Mouse (Mus musculus): ENCODE results near the gene Gli3. TPM values are rescaled to one million over a fixed set of nuclear protein-coding genes. Genes with fewer than 3 reads are reported as not detected.

The Gli3 gene
- polyA plus RNA-seq, 1 experiment from 2014 or later = 13.7 TPM

DNA sequence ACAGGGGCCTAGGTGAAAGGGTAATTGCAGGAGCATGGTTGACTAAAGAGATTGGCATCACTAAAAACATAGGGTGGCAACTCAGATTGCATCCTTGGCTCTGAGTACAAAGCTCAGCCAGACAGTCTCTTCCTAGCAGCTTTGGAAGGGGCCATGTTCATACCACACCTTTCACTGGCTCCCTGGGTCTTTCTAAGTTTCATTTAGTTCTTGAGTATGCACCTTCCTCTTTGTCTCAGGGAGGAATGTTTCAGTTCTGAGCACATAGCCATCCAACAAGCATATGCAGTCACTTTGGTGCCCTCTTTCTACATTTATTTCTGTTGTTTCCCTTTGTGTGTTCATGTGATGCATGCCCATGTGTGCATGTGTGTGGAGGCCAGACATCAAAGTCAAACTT is 212.4 kb downstream of the Gli3 start:
- Histone ChIP-seq H3K4me3 (replicated peaks) (no peak overlapping the region), H3K4me1 (peaks cover 5% of the 10 kb centered on the region; the same call in 1 of the 2 replicates), H3K4me2 (no peak overlapping the region), H3K36me3 (0 out of 2 replicates have a peak, but pooled peaks cover 3% of the 10 kb centered on the region), H3K9me3 (replicated peaks) (no peaks in the 10 kb centered on the region), H3K27me3 (no peaks in the 10 kb centered on the region), H3K9ac (no peak overlapping the region), H3K27ac (no peak overlapping the region)
- no peak for ATAC-seq (replicated peaks; ENCODE audit: low FRiP score)

DNA sequence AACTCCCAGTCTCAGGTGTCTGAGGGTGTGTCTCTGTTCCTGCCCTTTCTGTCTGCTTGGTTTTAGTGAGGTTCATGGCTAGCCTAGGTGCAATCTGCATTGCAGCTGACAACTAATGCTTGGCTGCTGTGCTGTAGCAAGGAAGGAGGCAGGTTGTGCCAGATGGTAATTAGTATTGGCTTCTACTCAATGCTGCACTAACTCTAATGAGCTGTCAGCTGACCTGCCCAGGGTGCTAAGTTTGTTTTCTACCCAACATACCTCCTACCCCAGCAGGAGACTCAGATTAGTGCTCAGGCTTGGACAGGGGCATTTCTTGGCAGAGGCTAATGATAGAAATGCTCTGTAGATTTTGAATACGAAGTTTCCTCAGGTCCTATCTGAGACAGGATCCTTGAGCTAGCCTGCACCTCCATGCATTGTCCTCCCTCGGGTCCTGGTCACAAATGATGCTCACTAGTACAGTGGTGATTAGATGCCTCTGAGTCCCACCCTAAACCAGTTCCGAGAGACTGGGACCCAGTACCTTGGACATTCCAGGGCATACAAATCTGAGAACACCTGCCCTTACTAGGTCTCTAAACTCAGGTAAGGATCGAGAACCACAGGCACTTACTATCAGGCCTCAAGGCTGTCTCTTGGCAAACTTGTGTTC is 214.2 kb downstream of the Gli3 start:
- Histone ChIP-seq H3K4me2 (no peak overlapping the region), H3K4me3 (replicated peaks) (no peak overlapping the region), H3K9ac (no peak overlapping the region), H3K4me1 (no peaks in the 10 kb centered on the region), H3K27me3 (no peaks in the 10 kb centered on the region), H3K36me3 (0 out of 2 replicates have a peak, but pooled peaks cover 3% of the 10 kb centered on the region), H3K27ac (no peak overlapping the region), H3K9me3 (replicated peaks) (no peaks in the 10 kb centered on the region)
- WGBS = 89% methylated on average over 4 of the region's 4 CpGs
- ATAC-seq (replicated peaks; ENCODE audit: low FRiP score) = no peak

DNA sequence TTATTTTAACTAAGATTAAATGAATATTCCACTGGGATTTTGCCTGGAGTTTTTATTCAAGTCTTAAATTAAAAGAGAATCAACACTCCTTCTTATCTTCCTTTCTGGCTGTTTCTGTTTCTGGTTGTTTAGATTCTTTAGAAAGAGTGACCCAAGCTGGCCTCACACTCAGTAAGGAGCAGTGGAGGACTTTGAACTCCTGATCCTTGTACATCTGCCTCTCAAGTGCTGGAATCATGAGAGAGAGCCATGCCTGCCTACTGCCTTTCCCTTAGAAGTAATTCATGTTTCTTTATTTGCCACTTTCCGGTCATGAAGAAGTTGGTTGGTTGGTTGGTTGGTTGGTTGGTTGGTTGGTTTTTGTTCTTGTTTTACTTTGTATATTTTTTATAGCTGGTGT is 218.5 kb downstream of the Gli3 start:
- Histone ChIP-seq H3K9ac (no peak overlapping the region), H3K4me2 (no peak overlapping the region), H3K4me1 (no peaks in the 10 kb centered on the region), H3K27me3 (no peaks in the 10 kb centered on the region), H3K9me3 (replicated peaks) (no peaks in the 10 kb centered on the region), H3K4me3 (replicated peaks) (no peak overlapping the region), H3K36me3 (0 out of 2 replicates have a peak, but pooled peaks cover 3% of the 10 kb centered on the region), H3K27ac (no peak overlapping the region)
- WGBS = 98% methylated on average over 1 of the region's 1 CpGs
- ATAC-seq (replicated peaks; ENCODE audit: low FRiP score) = no peak

DNA sequence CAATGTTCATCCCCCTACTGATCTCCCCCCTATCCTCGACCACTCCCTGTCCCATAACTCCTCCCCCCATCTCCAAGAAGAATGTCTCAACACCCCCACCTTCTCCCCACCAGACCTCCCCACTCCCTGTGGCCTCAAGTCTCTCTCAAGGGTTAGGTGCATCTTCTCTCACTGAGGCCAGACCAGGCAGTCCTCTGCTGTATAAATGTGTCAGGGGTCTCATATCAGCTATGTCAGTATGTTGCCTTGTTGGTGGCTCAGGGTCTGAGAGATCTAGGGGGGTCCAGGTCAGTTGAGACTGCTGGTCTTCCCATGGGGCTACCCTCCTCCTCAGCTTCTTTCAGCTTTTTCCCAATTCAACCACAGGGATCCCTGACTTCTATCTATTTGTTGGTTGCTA is 220.0 kb downstream of the Gli3 start:
- Histone ChIP-seq H3K4me3 (replicated peaks) (no peak overlapping the region), H3K27me3 (no peaks in the 10 kb centered on the region), H3K9me3 (replicated peaks) (no peaks in the 10 kb centered on the region), H3K9ac (no peak overlapping the region), H3K4me1 (no peaks in the 10 kb centered on the region), H3K4me2 (no peak overlapping the region), H3K36me3 (0 out of 2 replicates have a peak, but pooled peaks cover 3% of the 10 kb centered on the region), H3K27ac (no peak overlapping the region)
- ATAC-seq (replicated peaks; ENCODE audit: low FRiP score) = no peak
- 76% methylated on average over 1 of the region's 1 CpGs for WGBS

DNA sequence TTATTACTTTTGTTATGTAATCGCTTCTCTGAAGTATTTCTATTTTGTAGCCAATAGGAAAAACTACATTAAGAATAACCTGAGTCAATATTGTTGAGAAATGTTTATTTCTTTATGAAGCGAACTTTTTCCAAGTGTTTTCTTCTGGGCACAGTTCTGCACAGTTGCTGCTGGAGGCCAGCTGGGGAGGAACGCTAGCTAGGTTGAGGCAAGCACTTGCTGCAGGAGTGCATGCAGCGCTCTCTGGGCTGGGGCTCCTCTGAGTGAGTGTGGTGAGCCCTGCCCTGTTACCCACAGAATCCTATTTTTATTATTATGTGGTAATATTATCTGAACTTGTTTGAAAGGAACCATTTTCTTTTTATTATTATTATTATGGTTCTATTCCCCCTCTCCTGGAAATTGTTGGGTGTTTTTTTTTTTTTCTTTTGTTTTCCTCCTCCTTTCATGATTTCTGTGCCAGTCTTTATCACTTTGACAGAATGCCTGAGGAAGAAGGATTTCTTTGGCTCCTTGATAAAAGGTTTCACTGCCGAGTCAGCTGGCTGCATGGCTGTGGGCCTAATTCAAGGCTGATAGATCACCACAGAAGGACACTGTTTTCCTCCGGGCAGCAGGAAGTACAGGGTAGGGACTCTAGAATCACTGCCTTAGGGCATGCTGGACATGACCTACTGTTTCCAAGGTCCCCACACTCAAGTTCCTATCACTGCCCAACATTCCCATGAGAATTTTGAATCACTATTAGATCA is 225.2 kb downstream of the Gli3 start:
- Histone ChIP-seq H3K9ac (no peak overlapping the region), H3K4me1 (no peaks in the 10 kb centered on the region), H3K4me2 (no peak overlapping the region), H3K27ac (no peak overlapping the region), H3K9me3 (replicated peaks) (no peaks in the 10 kb centered on the region), H3K4me3 (replicated peaks) (no peak overlapping the region), H3K27me3 (no peaks in the 10 kb centered on the region), H3K36me3 (no peaks in the 10 kb centered on the region)
- 85% methylated on average over 6 of the region's 6 CpGs for WGBS
- no peak for ATAC-seq (replicated peaks; ENCODE audit: low FRiP score)

DNA sequence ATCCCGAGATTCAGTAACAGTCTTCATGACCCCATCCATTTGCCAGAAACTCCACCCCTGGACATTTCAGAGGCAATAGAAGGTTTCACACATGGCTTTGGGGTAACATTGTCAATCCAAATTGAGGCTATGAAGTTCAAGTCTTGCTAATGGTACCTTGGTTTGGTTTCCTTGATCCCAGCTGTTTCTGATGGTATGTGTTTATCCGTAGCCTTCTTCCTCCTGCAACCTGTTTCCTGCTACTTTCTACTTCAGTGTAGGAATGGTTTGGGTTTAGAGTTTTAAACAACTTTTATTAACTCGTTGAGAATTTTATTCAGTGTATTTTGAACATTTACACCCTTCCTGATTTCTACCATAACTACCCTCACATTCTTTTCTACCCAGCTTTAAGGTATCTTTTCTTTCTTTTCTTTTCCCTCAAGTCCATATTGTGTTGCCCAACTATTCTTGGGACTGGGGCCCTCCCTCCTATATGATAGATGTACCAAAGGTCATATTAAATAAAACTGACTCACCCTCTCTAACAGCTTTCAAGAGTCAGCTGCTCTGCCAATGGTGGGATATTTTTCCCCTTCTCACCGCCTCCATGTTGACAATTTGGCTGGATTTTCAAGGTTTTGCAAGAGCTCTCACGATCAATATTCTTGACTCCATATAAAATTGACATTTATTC is 225.9 kb downstream of the Gli3 start:
- no peaks in the 10 kb centered on the region for H3K4me1 ChIP-seq
- H3K27me3 ChIP-seq = no peaks in the 10 kb centered on the region
- 92% methylated on average over 5 of the region's 5 CpGs for WGBS
- no peak overlapping the region for H3K9ac ChIP-seq
- no peaks in the 10 kb centered on the region for H3K9me3 ChIP-seq (replicated peaks)
- H3K36me3 ChIP-seq = no peaks in the 10 kb centered on the region
- H3K4me2 ChIP-seq = no peak overlapping the region
- H3K27ac ChIP-seq = no peak overlapping the region
- no peak for ATAC-seq (replicated peaks; ENCODE audit: low FRiP score)
- no peak overlapping the region for H3K4me3 ChIP-seq (replicated peaks)

DNA sequence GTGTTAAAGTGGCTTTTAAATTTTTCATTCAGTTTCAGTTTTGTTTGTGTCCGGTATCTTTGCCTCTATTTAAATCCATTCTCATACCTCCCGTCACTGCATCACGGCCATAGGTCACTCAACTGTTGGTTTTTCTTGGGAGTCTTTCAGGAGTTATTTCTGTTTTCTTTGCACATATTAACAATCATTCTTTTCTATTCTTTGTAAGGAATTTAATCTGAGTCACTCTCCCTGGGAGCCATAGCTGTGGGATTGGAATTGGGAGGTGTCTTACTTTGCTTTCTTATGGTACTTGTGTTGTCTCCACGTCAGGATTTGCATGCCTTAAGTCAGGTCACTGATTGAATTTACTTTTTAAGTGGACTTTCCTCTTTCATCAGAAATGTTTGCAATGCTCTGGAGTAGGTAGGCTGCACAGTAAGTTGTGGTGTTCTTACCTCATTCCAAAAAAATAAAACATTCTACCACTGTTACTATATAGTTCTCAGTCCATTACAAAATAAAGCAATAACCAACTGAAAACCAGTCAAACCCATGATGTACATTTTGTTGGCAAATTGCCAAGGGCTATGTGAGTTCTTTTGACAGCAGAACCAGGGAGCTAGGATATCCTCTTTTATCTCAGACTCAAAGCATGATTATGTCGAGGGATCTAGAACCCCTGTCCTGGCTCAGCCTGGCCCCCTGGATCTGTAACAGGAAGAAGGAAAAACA is 228.9 kb downstream of the Gli3 start:
- no peak for ATAC-seq (replicated peaks; ENCODE audit: low FRiP score)
- Histone ChIP-seq H3K9me3 (replicated peaks) (no peaks in the 10 kb centered on the region), H3K27me3 (no peaks in the 10 kb centered on the region), H3K36me3 (no peaks in the 10 kb centered on the region), H3K4me2 (no peak overlapping the region), H3K4me3 (replicated peaks) (no peak overlapping the region), H3K27ac (no peak overlapping the region), H3K4me1 (no peaks in the 10 kb centered on the region), H3K9ac (no peak overlapping the region)
- WGBS = 55% methylated on average over 5 of the region's 5 CpGs

DNA sequence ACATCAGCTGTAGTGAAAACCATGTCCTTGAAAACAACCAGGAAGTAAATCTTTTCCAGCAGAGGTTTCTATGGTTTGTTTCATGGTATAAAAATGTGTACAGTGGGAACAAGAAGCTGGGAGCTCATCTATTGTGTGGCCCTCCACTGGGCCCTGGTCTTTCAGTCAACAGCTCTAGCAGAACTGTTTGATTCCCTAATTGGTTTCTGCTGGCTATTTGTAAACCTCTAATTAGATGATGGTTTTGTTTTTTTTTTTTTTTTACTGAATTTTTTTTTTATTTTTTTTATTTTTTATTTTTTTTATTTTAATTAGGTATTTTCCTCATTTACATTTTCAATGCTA is 229.4 kb downstream of the Gli3 start:
- H3K9me3 ChIP-seq (replicated peaks) = no peaks in the 10 kb centered on the region
- no peaks in the 10 kb centered on the region for H3K27me3 ChIP-seq
- H3K4me2 ChIP-seq = no peak overlapping the region
- H3K9ac ChIP-seq = no peak overlapping the region
- H3K27ac ChIP-seq = no peak overlapping the region
- H3K4me1 ChIP-seq = no peaks in the 10 kb centered on the region
- ATAC-seq (replicated peaks; ENCODE audit: low FRiP score) = no peak
- H3K4me3 ChIP-seq (replicated peaks) = no peak overlapping the region
- no peaks in the 10 kb centered on the region for H3K36me3 ChIP-seq

DNA sequence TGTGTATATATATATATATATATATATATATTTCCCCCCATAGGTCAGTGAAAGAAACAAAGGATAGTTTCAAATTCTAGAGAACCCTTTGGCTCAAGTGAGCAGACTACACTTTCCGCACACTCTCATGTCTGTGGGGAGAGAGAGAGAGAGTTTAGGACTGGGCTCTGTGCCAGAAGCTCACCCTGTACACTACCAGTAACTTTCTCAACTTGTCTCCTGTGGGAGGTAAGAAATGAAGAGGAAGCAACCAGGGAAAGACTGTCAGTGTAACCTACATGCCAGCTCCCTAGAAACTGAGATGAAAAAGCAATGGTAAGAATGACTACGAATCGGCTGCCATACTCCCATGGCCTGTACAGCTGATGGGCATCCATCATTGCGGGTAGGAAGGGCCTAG is 235.2 kb downstream of the Gli3 start:
- Histone ChIP-seq H3K27me3 (no peaks in the 10 kb centered on the region), H3K36me3 (no peaks in the 10 kb centered on the region), H3K4me1 (no peaks in the 10 kb centered on the region), H3K27ac (no peak overlapping the region), H3K4me3 (replicated peaks) (no peak overlapping the region), H3K9me3 (replicated peaks) (no peaks in the 10 kb centered on the region), H3K4me2 (no peak overlapping the region), H3K9ac (no peak overlapping the region)
- 87% methylated on average over 4 of the region's 4 CpGs for WGBS
- ATAC-seq (replicated peaks; ENCODE audit: low FRiP score) = no peak

DNA sequence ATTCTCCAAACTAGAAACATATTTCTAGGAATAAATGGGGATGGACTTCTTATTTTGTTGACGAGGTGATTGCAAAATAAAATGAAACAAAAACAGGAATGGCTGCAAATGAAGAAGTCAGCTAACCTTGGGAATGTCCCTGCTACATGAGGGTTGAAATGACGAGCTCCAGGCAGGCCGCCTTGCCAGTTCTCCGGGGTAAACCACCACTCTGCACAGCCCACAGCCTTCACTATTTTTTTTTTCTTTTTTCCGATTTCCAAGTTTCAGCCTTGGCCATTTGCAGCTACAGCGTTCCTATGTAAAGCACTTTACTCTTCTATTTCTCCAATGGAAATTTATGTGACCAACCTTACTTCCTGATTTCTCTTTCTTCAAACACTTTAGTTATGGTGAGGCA is 236.1 kb downstream of the Gli3 start:
- Histone ChIP-seq H3K4me2 (no peak overlapping the region), H3K27me3 (no peaks in the 10 kb centered on the region), H3K9ac (no peak overlapping the region), H3K27ac (no peak overlapping the region), H3K4me1 (no peaks in the 10 kb centered on the region), H3K9me3 (replicated peaks) (no peaks in the 10 kb centered on the region), H3K4me3 (replicated peaks) (no peak overlapping the region), H3K36me3 (no peaks in the 10 kb centered on the region)
- WGBS = 92% methylated on average over 6 of the region's 6 CpGs
- no peak for ATAC-seq (replicated peaks; ENCODE audit: low FRiP score)

DNA sequence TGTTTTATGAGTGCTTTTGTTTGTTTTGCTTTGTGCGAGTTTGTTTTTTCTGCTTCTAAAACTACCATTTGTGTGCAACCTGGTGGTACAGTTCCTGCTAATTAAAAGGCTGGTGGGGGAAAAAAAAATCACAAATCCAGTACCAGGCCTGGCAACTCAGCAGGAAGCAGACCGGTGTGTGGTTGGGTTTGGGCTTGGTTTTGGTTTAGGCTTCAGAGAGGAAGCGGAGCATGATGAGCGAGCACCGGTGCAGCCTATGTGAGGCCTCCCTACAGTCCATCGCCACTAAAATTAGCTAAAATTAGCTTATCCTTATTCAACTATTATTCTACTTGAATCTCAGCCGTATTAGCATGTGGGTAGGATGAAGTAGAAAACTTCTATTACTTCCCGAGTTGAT is 241.6 kb downstream of the Gli3 start:
- no peaks in the 10 kb centered on the region for H3K4me1 ChIP-seq
- no peaks in the 10 kb centered on the region for H3K9me3 ChIP-seq (replicated peaks)
- no peak overlapping the region for H3K4me2 ChIP-seq
- H3K9ac ChIP-seq = no peak overlapping the region
- WGBS = 86% methylated on average over 8 of the region's 8 CpGs
- no peak overlapping the region for H3K4me3 ChIP-seq (replicated peaks)
- H3K36me3 ChIP-seq = no peaks in the 10 kb centered on the region
- no peaks in the 10 kb centered on the region for H3K27me3 ChIP-seq
- ATAC-seq (replicated peaks; ENCODE audit: low FRiP score) = no peak
- no peak overlapping the region for H3K27ac ChIP-seq

DNA sequence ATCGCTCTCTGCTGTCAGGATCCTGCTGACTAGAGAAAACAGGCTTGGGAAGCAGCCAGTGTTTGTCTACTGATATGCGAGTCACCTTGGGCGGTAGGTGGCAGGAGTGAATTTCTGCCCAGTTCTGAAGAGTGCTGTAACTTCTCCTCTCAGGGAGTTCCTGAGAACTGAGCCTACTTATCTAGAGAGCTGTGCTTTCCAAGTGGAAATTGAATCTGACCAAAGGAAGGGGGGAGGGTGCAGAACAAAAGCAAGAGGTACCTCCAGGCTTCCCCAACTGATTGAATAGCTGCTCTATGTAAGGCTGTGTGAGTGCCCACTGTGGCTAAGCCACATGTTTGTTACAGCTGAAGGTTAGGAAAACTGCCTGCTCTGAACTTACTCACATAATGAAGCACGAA is 244.4 kb downstream of the Gli3 start:
- WGBS = 57% methylated on average over 4 of the region's 4 CpGs
- Histone ChIP-seq H3K4me3 (replicated peaks) (no peak overlapping the region), H3K36me3 (no peaks in the 10 kb centered on the region), H3K27me3 (no peaks in the 10 kb centered on the region), H3K4me2 (no peak overlapping the region), H3K4me1 (no peaks in the 10 kb centered on the region), H3K27ac (no peak overlapping the region), H3K9me3 (replicated peaks) (no peaks in the 10 kb centered on the region), H3K9ac (no peak overlapping the region)
- no peak for ATAC-seq (replicated peaks; ENCODE audit: low FRiP score)

All from kidney, embryonic 15.5 days (tissue).